Mouse (Mus musculus): ENCODE results near the gene Slc8b1.

- TF ChIP-seq CTCF (conservative IDR thresholded peaks at IDR 0.05; ENCODE audit: insufficient read depth, insufficient read length, low read depth, low read length) = no peak
- no peak for TF ChIP-seq POLR2A (IDR thresholded peaks at IDR 0.05; ENCODE audit: low read depth, low read length)
Measured at GRCm38 (mm10) chr5:120555871-120556270, 44.9 kb downstream of the Slc8b1 start.

Data from kidney, adult 2 months (tissue).